Mouse (Mus musculus): ENCODE results near the gene Hsd17b2. TPM values are rescaled to one million over a fixed set of nuclear protein-coding genes. Genes with fewer than 3 reads are reported as not detected.

Hsd17b2 gene
- total RNA-seq (2017): 0.47 and 1.2 TPM in 2 replicates

DNA sequence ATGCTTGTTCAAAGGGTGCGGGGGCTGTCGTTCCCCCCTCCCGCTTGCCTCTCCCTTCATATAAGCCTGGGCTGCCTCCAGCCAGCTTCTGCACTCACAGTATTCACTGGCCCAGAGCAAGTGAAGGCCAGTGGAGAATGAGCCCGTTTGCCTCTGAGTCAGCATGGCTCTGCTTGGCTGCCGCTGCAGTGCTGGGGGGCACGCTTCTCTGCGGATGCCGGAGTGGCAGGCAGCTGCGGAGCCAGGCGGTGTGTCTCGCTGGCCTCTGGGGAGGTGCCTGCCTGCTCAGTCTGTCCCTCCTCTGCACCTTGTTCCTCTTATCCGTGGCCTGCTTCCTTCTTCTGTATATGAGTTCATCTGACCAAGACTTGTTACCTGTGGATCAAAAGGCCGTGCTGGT is at the start of gene Hsd17b2:
Gene Hsd17b2, plus strand, starts transcription at position 46 of the 400 bp plus-strand sequence.
- ATAC-seq (ENCODE audit: extremely low read depth, insufficient number of reproducible peaks, low FRiP score, poor library complexity, severe bottlenecking): peak; percentile 36; the same call in 1 of the 2 replicates

DNA sequence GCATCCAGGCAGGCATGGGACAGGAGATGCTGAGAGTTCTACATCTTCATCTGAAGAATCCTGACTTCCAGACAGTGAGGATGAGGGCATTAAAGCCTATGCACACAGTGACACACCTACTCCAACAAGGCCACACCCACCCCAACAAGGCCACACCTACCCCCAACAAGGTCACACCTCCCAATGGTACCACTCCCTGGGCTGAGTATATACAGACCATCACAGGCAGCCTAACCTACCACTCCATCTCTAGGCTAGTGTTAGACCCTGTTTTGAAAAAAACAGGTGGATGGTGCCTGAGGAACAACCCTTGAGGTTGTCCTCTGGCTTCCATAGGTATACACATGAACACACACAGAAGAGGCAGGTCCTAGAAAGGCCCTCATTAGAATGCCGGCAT is 49.4 kb upstream of the Hsd17b2 start:
- no peak for ATAC-seq (ENCODE audit: extremely low read depth, insufficient number of reproducible peaks, low FRiP score, poor library complexity, severe bottlenecking)

DNA sequence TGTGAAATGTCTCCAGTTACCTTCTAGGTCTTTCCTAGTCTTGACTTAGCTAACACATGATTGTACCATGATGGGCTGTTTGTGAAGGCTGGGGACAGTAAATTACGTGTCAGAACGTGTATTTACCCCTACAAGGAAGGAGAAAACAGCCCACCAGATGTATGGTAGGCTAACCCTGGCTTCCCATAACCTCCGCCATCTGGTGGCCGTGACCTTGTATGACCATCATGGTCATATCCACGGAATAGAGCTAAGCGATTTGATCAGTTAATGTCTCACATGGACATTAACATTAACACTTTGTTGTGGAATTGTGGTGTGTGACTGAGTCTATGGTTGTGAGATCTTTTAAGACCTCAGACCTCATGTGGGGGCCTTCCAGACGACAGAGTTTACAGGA is 42.7 kb upstream of the Hsd17b2 start:
- no peak for ATAC-seq (ENCODE audit: extremely low read depth, insufficient number of reproducible peaks, low FRiP score, poor library complexity, severe bottlenecking)

DNA sequence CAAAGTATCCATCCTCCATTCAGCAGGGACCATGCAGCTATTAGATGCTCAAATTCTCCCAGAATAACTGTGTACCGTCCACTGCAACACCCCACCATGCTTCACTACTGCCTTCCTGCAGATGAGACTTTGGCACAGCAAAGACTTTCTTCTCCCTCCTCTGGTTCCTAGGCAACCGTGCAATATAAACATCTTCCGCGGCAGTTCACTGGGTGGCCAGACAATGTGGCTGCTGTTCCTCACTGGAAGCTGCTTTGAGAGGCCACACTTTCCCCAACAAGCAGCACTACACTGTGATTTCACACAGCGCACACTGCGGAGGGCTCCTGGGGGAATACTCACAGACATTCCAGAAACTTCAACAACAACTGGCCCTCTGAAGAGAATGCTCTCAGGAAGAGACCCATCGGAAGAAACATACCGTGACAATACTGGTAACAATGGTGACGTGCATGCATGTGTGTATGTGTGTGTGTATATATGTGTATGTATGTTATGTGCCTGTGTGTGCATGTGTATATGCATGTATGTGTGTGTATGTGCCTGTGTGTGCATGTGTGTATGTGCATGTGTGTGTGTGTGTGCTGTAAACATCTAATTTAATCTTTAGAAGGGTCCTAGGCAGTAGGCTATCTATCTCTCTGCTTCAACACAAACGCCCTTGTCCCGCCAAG is 41.2 kb upstream of the Hsd17b2 start:
- ATAC-seq (ENCODE audit: extremely low read depth, insufficient number of reproducible peaks, low FRiP score, poor library complexity, severe bottlenecking): no peak

DNA sequence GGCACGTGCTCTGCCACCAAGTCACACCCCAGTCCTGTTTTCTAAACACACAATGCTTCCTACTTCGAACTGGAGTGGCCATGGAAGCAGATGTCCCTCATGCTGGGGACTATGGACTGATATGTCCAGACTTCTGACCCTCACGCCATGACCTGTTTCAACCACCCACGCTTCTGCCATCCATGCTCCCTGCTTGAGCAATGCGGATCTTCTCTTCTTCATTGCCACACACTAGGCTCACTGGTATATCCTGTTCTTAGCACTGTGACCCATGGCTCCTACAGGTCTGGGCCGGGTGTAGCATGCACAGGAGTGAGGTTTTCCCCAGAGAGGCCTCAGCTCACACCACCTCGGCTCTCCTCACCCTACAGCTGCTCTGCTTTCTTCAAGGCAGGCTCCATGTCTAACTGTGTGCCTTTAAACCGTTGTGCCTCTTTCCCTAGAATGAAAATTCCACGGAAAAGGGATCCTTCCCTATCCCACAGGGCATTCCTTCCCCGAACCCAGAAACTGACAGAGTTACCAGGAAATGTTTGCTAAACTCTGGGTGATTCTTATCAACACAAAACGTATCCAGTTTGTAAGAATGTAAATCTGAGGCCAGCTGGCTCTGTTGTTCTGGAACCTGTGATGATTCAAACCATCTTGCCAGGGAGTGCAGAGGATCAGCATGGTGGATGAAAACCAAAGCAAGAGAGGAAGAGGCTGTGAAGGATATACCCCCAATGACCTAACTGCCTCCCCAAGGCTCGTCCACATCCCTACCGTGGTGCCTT is 34.2 kb upstream of the Hsd17b2 start:
- ATAC-seq (ENCODE audit: extremely low read depth, insufficient number of reproducible peaks, low FRiP score, poor library complexity, severe bottlenecking): no peak

DNA sequence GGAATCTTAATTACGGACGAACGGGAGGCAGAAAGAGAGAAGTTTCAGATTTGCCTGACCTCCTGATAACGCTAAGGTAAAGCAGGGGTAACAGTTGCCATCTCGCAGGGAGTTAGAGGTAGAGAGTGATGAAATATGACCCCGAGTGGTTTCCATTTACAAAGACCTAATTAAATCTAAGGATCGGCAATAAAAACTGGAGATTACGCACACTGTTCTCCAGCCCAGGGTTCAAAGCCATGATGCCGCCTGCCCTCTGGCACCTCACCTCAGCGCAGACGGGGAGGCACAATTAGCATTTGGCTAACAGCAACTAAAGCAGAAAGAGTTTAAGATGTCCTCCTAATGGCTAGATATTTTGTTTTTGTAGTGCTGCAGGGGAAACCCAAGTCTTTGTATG is 31.2 kb upstream of the Hsd17b2 start:
- ATAC-seq (ENCODE audit: extremely low read depth, insufficient number of reproducible peaks, low FRiP score, poor library complexity, severe bottlenecking): no peak

DNA sequence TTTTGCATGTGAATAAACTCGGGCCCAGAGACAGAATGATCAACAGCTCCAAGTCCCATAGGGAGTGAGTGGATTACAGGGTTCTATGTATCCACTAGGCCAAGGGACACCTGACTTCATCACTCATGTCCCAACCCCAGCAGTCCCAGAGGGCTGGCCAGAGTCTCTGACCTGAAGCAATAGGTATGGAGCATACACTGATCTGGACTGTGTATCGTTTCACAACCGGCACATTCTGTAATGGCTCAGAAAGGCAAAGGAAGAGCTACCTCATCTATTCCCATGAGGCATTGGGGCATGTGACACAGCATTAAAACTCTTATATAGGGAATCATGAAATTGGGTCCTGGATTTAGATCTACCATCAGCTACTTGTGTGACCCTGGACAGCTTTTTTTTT is 29.1 kb upstream of the Hsd17b2 start:
- ATAC-seq (ENCODE audit: extremely low read depth, insufficient number of reproducible peaks, low FRiP score, poor library complexity, severe bottlenecking): no peak

DNA sequence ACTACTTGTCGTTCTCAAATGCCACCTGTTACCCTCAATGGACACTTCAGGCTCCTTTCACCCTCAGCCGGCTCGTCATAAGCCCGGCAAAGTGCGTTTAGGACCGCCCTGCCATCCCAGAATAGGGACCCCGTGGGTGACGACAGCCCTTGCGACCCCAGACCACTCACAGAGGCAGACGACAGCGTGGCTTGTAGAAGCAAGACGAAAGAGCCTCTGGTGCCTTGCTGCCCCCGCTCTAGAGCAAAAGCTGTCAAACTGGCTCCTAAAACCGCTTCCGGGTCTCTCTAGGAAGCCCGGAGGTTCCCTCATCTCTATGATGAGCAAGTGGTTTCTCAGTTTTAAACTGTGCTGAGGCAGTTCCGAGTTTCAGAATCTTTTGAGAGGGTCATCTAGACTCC is 28.3 kb upstream of the Hsd17b2 start, which contains the start of gene Sdr42e1:
Gene Sdr42e1, minus strand, starts transcription at position 260 of the 401 bp plus-strand sequence.
- peak; percentile 62 for ATAC-seq (ENCODE audit: extremely low read depth, insufficient number of reproducible peaks, low FRiP score, poor library complexity, severe bottlenecking)

DNA sequence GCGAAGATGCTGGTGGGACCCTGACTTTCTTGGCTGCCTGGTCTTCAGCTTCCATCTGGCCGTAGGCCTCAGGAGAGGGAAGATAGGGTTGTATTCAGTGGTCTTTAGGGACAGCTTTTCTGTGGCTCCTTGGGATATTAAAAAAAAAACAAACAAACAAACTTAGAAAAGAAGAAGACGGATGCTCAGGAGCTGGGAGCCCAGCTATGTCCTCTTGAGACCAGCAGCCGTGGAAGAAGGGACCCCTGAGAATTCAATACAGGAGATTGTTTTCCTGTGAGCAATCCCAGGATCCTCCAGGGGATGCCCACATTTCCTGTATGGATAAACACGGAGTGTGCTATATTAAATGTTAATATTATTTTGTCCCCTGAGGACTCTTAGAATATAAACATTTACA is 26.5 kb upstream of the Hsd17b2 start:
- ATAC-seq (ENCODE audit: extremely low read depth, insufficient number of reproducible peaks, low FRiP score, poor library complexity, severe bottlenecking): no peak

DNA sequence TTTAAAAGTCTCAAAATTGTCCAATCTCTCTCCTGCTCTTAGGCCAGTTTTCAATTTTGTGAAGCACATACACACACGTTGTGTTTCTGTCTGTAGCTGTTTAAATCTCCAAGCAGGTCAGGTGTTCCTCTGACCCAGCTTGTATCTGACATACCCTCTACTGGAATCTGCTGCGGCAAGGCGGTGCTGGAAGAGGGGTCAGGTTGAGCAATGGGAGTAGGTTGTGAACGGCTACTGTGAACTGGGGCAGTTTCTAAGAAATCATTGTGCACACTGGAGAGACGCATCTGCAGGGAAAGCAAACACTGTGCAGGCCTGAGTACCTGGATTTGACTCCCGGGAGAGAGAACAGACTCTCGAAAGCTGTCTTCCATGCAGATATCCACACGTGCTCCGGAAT is 25.2 kb upstream of the Hsd17b2 start:
- no peak for ATAC-seq (ENCODE audit: extremely low read depth, insufficient number of reproducible peaks, low FRiP score, poor library complexity, severe bottlenecking)

DNA sequence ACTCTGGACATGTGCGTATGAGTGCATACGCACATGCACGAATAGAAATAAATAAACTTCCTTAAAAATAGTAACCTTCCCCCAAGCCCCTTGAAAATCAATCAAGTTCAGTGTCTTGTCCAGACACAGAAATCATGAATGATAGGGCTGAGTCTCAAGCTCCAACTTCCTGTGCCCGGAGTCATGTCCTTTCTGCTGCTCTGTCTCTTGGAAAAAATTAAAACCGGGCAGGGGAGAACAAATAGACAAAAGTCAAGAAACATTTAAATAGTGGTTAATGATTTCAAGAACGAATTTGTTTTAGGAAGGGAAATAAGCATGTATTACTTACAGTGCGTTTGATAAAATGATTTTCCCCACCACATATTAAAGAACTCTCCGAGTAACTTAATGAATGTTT is 24.7 kb upstream of the Hsd17b2 start:
- no peak for ATAC-seq (ENCODE audit: extremely low read depth, insufficient number of reproducible peaks, low FRiP score, poor library complexity, severe bottlenecking)

DNA sequence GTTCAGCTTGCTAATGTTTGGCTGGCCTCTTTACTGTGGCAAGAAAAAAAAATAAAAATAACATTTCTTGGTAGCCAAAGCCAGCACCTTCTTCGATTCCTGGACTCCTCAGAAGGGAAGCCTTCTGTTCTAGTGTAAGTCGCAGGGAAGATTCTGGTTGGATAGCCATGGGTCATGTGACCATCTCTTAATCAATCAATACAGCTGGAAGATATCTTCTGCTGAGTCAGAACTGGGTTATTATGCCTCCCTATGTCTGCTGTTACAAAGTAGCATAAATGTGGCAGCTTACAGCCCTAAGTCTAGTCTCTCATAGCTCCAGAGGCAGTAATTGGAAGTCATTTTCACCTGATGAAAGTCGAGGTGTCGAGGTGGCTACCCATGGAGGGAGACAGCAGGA is 23.1 kb upstream of the Hsd17b2 start:
- ATAC-seq (ENCODE audit: extremely low read depth, insufficient number of reproducible peaks, low FRiP score, poor library complexity, severe bottlenecking): no peak

DNA sequence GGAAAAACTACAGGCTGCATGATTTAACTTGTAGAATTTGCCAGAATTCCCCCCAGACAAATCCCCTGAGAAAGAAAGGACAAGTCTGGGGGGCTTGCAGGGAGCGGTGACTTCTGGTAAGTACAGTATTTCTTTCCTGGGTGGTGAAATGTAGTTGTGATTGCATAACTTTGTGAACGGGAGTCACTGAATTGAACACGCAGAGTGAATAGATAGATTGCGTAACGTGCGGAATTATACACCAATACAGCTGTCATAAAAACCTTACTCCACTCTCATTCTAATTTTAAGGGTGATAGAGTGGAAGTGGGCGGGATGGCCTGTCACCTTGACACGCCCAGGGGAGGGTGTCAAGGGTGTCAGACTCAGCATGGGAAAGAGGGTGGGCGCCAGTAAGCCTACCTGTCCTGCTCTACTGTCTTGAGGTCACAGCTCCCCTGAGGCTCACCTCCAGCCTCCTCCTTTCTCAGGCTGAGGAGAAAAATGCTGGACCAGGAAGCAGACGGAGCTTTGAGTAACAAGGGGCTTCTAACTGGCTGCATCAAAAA is 17.7 kb upstream of the Hsd17b2 start:
- ATAC-seq (ENCODE audit: extremely low read depth, insufficient number of reproducible peaks, low FRiP score, poor library complexity, severe bottlenecking): no peak

DNA sequence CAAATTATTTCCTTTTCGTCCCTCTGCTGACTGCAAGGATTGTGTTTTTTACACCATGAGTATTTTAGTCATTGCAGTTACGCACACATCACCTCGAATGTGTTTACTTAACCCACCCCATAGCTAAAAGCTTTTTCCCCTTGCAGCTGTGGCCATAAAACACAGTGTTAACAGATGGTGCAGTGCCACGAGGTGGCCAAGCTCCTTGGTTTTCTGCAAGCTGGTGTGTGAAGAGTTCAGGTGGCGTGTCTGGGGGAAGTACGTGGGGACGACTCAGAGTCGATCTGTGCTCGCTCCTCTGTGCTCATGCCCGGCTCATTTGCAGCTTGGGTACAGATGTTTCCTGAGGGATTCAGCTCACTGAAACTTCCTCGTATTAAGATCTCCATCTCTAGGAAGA is 17.2 kb upstream of the Hsd17b2 start:
- ATAC-seq (ENCODE audit: extremely low read depth, insufficient number of reproducible peaks, low FRiP score, poor library complexity, severe bottlenecking): no peak

DNA sequence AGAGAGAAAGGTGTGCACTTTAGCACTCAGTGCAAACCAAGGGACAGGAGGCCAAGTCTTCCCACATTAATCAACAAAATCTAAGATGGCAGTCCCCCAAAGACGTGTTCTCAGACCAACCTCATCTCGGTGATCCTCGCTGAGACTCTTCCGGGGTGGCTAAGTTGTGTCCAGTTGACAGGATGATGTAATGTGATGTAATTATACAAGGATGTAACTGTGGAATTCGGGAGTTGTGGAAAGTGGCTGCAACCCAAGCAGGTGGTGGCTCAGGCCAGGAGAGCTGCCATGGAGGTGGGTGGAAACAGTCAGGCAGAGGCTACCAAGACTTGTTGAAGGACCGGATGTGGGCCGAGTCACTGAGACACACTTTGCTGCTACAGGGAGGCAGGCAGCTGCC is 13.8 kb upstream of the Hsd17b2 start:
- no peak for ATAC-seq (ENCODE audit: extremely low read depth, insufficient number of reproducible peaks, low FRiP score, poor library complexity, severe bottlenecking)

DNA sequence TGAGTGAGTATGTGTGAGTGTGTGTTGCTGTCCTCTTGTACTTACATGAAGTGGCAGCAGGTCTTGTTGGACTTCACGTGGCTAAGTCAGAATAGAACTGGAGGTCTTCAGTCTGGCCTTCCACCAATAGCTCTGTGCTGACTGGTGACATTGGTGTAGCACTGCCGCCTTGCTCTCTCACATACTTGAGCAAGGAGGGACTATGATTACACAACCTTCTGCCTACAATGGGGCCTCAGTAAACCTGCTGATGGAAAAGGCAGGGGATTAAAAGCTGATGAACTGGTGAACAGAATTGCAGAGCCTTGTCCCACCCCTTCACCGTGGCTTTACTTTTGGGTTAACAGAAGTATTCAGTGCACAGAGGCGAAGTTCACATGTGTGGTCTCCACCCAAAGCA is 9.6 kb upstream of the Hsd17b2 start:
- ATAC-seq (ENCODE audit: extremely low read depth, insufficient number of reproducible peaks, low FRiP score, poor library complexity, severe bottlenecking): no peak

DNA sequence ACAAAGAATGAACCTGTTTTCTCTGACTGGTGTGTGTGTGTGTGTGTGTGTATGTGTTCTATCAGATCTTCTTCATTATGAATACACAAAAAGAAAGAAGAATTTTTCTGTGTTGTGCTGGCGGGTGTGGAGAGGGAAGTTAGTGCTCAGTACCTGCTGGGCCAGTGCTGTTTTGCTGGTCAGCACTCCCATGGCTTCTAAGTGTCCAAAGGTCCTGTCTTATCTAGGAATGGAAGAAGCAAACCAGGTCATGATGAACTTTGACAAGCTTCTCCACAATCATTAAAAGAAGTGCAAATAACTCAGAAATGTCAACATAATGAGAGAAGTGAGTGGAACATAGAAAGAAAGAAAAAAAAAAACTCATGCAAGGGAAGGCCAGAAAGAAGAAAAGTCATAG is 6.1 kb upstream of the Hsd17b2 start:
- no peak for ATAC-seq (ENCODE audit: extremely low read depth, insufficient number of reproducible peaks, low FRiP score, poor library complexity, severe bottlenecking)

DNA sequence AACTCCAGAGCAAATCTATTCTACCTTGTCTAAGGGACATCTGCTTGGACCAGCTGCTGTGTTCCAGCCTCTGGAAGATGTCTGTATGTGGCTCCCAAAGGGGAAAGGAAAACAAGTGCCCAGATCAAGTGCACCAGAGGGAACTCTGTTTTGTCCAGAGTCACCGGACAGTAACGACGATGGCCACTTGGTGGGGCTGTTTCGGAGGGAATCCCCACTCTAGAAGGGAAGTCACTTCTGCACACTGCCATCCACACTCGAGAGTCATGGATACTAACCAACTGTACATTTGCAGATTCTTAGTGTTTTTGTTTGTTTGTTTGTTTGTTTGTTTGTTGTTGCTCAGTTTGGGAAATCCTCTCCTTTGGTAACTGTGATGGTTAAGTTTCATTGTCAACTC is 4.5 kb upstream of the Hsd17b2 start:
- no peak for ATAC-seq (ENCODE audit: extremely low read depth, insufficient number of reproducible peaks, low FRiP score, poor library complexity, severe bottlenecking)

DNA sequence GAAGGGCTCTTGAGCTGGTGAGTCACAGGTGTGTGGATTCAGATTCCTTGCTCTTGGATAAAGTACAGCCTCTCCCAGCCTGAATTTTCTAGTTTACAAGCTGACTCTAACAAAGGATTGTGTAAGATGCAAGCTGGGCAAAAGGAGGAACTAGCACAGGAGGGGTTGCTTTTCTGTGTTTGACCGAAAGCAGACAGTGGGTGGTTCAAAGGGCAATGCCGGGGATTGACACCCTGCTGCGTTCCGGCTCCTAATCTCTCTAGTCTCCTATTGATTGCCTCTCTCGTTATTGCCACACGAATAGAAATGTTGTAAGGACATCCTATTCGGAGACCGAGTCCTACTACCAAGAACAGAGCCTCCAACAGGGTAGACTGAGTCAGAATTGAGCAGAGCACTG is 1.0 kb upstream of the Hsd17b2 start:
- ATAC-seq (ENCODE audit: extremely low read depth, insufficient number of reproducible peaks, low FRiP score, poor library complexity, severe bottlenecking): no peak

DNA sequence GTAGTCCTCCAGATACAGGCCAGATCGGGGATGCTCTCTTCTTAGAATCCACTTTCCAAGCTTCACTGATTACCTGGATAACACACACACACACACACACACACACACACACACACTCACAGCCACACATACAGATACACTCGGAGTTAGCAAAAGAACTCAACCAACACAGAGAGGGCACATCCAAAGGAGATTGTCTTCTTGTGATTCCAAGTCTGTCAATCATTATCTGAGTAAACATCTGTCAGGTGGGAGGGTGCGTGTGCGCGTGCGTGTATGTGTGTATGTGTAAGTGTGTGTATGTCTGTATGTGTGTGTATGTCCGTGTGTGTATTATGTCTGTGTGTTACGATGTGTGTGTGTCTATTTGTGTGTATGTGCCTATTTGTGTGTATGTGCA is 458 bp upstream of the Hsd17b2 start:
- ATAC-seq (ENCODE audit: extremely low read depth, insufficient number of reproducible peaks, low FRiP score, poor library complexity, severe bottlenecking): no peak
